Mouse (Mus musculus) bone marrow, adult 2 months (tissue): ENCODE data around the gene Efcab1.

Experiments used
- CTCF ChIP-seq: fragments of 200-500 bp; IDR thresholded peaks from 2 replicates; pipeline ENCODE4 v1.5.1; 2011; ENCODE audit warnings: low read length, control low read depth; ENCODE audit not compliant: control insufficient read depth, insufficient read depth
- POLR2A ChIP-seq: fragments of 200-500 bp; IDR thresholded peaks from 2 replicates; pipeline ENCODE4 v1.6.1; 2011; ENCODE audit warnings: low read depth, mild to moderate bottlenecking, control low read depth, low read length, borderline replicate concordance; ENCODE audit not compliant: control insufficient read depth

DNA sequence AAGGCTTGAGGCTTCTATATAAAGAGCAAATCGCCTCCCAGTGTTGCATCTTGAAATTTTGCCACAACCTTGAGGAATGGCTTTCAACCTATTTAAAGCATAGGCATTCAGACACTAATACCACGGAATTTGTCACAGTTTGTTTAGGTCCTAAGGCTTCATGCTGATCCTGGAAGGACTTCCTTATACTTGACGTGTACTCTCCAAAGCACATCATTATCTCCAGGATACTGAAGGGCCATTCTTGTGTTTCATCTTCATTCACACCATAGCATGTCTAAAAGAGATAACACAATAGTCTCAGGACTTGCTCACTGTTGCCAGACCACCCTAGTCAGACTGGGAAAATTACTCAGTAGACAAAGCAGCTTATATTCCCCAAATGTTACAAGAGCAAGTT, 13.9 kb upstream of the Efcab1 start:
- no peak for TF ChIP-seq POLR2A
- TF ChIP-seq CTCF = no peak
